Mouse (Mus musculus) hindbrain, embryonic 16.5 days (tissue): ENCODE data around the gene Mx1. TPM values are rescaled to one million over a fixed set of nuclear protein-coding genes. Genes with fewer than 3 reads are reported as not detected.
A peak's percentile ranks its signal among the peaks of the same experiment; 100 is the strongest.

ENCODE experiments used
- ATAC-seq: fragments of 200-750 bp; cut with Nextera tagmentation; 2 replicates; pipeline ENCODE4 v1.8.0; 2017; ENCODE audit warnings: moderate TSS enrichment, moderate library complexity
- H3K27ac ChIP-seq: fragments of 300-500 bp; sonication (generic); 2 replicates; pipeline ENCODE4 v1.5.1; 2014; ENCODE audit warnings: low read depth, mild to moderate bottlenecking, control low read depth, low read length, moderate library complexity
- H3K27me3 ChIP-seq: fragments of 300-500 bp; sonication (generic); replicated peaks from 2 replicates; pipeline ENCODE4 v1.6.1; 2014; ENCODE audit warnings: low read length; ENCODE audit not compliant: control insufficient read depth, insufficient read depth
- H3K36me3 ChIP-seq: fragments of 300-500 bp; sonication (generic); 2 replicates; pipeline ENCODE4 v1.6.1; 2014; ENCODE audit warnings: mild to moderate bottlenecking, low read length, moderate library complexity, mixed read lengths; ENCODE audit not compliant: control insufficient read depth, insufficient read depth
- H3K4me1 ChIP-seq: fragments of 300-500 bp; sonication (generic); 2 replicates; pipeline ENCODE4 v1.6.1; 2014; ENCODE audit warnings: low read depth, low read length; ENCODE audit not compliant: control insufficient read depth, insufficient read depth
- H3K4me2 ChIP-seq: fragments of 300-500 bp; sonication (generic); 2 replicates; pipeline ENCODE4 v1.6.1; 2014; ENCODE audit warnings: mild to moderate bottlenecking, low read length, control low read depth, moderate library complexity
- H3K4me3 ChIP-seq: fragments of 300-500 bp; sonication (generic); 2 replicates; pipeline ENCODE4 v1.5.1; 2014; ENCODE audit warnings: mild to moderate bottlenecking, low read length, control low read depth, moderate library complexity
- H3K9ac ChIP-seq: fragments of 300-500 bp; sonication (generic); 2 replicates; pipeline ENCODE4 v1.6.1; 2014; ENCODE audit warnings: low read depth, mild to moderate bottlenecking, control low read depth, low read length, moderate library complexity
- H3K9me3 ChIP-seq: fragments of 300-500 bp; sonication (generic); 2 replicates; pipeline ENCODE4 v1.6.1; 2014; ENCODE audit warnings: mild to moderate bottlenecking, low read length, moderate library complexity; ENCODE audit not compliant: control insufficient read depth
- WGBS: fragments of 180-500 bp; shearing (Covaris S2); extraction: QIAGEN DNeasy Blood & Tissue Kit; methylation state at CpG from one replicate; pipeline ENCODE4 v1.1.7; 2014; 5-methylcytosine and 5-hydroxymethylcytosine counted together
- polyA plus RNA-seq: library from polyadenylated mRNA; unstranded; fragments of >200 nt; fragmentation: Nextera tagmentation; extraction: Ambion mirVana; gene quantifications from 2 replicates; pipeline ENCODE4 v1.2.1, GENCODE M21; 2015

Gene Mx1
- polyA plus RNA-seq, 1 experiment from 2014 or later: 0.23 TPM

DNA sequence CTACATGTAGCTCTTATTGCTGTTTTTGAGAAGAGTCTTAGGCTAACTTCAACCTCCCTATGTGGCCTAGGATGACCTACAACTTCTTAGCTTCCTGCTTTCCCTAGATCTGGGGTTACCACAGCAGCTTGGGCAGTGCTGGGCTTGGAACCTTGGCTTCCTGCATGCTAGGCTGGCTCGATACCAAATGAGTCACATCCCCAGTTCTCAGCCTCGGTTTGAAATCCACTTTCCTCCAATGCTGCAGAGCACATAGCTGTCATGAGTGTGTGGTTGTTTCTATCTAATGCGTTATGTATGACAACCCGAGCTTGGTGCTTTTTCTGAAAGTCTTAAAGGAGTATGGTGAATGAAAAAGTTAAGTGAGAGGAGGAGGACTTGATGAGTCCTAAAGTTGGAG lies 31.4 kb downstream of the Mx1 start:
- H3K27me3 ChIP-seq: no peaks in the 10 kb centered on the region
- ATAC-seq: no peak
- no peaks in the 10 kb centered on the region for H3K9me3 ChIP-seq
- no peaks in the 10 kb centered on the region for H3K36me3 ChIP-seq
- WGBS: 78% methylated on average over 4 of the region's 4 CpGs
- H3K4me2 ChIP-seq: no peak overlapping the region
- no peak overlapping the region for H3K4me3 ChIP-seq
- no peaks in the 10 kb centered on the region for H3K4me1 ChIP-seq
- H3K27ac ChIP-seq: no peak overlapping the region
- no peak overlapping the region for H3K9ac ChIP-seq

- Histone ChIP-seq H3K4me3 (no peak overlapping the region), H3K27me3 (no peaks in the 10 kb centered on the region), H3K9ac (no peak overlapping the region), H3K36me3 (no peaks in the 10 kb centered on the region), H3K4me2 (no peak overlapping the region), H3K9me3 (no peaks in the 10 kb centered on the region), H3K4me1 (no peaks in the 10 kb centered on the region), H3K27ac (no peak overlapping the region)
- WGBS: 94% methylated on average over 4 of the region's 4 CpGs
- ATAC-seq: no peak
Observed at GRCm38 (mm10) chr16:97430091-97430490, 32.6 kb downstream of the Mx1 start.

- no peaks in the 10 kb centered on the region for H3K9me3 ChIP-seq
- no peaks in the 10 kb centered on the region for H3K36me3 ChIP-seq
- WGBS: 85% methylated on average over 3 of the region's 3 CpGs
- ATAC-seq: no peak
- no peaks in the 10 kb centered on the region for H3K4me1 ChIP-seq
- H3K27ac ChIP-seq: no peak overlapping the region
- H3K27me3 ChIP-seq: no peaks in the 10 kb centered on the region
- no peak overlapping the region for H3K9ac ChIP-seq
- no peak overlapping the region for H3K4me3 ChIP-seq
- H3K4me2 ChIP-seq: no peak overlapping the region
Observed at GRCm38 (mm10) chr16:97428026-97428425, 34.7 kb downstream of the Mx1 start.

- H3K4me1 ChIP-seq: no peaks in the 10 kb centered on the region
- H3K27ac ChIP-seq: no peak overlapping the region
- H3K9ac ChIP-seq: no peak overlapping the region
- WGBS: 81% methylated on average over 1 of the region's 1 CpGs
- ATAC-seq: no peak
- H3K9me3 ChIP-seq: no peaks in the 10 kb centered on the region
- H3K4me2 ChIP-seq: no peak overlapping the region
- H3K4me3 ChIP-seq: no peak overlapping the region
- H3K36me3 ChIP-seq: no peaks in the 10 kb centered on the region
- H3K27me3 ChIP-seq: no peaks in the 10 kb centered on the region
Observed at GRCm38 (mm10) chr16:97423627-97424026, 39.1 kb downstream of the Mx1 start.

DNA sequence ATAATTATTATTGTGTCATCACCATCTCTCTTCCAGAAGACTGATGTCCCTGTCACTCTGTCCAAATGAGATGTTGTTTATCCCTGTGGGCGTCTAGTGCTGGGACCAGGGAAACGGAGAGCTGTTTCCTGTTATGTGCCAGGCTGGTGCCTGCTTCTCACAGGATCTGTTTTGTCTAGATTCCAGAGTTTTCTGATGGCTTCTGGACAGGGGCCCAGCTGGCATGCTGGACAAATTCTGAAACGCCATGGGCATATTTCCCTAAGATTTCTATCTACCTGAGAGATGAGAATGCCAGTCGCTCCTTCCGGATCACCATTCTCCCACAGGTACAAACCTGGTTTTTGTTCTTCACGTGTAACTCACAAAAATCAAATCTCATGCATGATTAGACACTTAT lies 41.0 kb downstream of the Mx1 start:
- H3K36me3 ChIP-seq: no peaks in the 10 kb centered on the region
- no peaks in the 10 kb centered on the region for H3K4me1 ChIP-seq
- no peak overlapping the region for H3K27ac ChIP-seq
- H3K9ac ChIP-seq: no peak overlapping the region
- no peaks in the 10 kb centered on the region for H3K27me3 ChIP-seq
- no peak overlapping the region for H3K4me3 ChIP-seq
- WGBS: 83% methylated on average over 6 of the region's 6 CpGs
- no peaks in the 10 kb centered on the region for H3K9me3 ChIP-seq
- no peak for ATAC-seq
- H3K4me2 ChIP-seq: no peak overlapping the region

DNA sequence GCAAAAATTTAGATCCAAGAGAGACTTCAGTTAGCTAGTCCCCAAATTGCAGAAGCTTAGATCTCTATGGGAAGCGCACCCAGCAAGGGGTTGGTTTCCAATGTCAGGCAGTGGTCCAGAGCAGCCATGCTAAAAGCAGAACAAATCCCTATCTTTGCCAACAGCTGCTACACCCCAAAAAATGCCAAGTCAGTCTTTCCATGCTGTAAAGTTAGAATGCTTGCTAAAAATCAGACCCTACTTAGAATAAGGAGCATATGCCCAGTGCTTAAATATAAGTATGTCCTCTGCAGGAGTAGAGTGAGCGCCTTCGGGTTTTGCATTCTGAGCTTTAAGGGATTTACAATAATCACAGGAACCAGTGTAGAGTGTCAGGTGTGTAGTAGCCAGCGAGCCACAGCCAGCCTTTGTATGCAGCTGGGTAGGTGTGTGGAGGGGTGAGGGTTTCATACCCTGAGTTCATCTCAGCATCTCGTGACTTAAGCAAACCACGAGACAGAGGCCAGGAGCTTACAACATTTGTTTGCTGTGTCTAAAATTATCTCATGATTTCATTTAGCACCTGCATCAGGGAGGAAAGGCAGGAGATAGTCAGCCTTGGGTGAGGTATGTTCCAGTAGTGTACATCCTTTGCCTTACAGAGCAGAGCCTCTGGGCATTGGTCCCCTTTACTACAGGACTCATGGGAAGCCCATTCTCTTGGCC lies 43.8 kb downstream of the Mx1 start:
- Histone ChIP-seq H3K9ac (no peak overlapping the region), H3K4me1 (no peaks in the 10 kb centered on the region), H3K27me3 (no peaks in the 10 kb centered on the region), H3K9me3 (no peaks in the 10 kb centered on the region), H3K27ac (no peak overlapping the region), H3K36me3 (no peaks in the 10 kb centered on the region), H3K4me2 (no peak overlapping the region), H3K4me3 (no peak overlapping the region)
- 91% methylated on average over 6 of the region's 6 CpGs for WGBS
- ATAC-seq: no peak

- ATAC-seq: peak; percentile 84
- Histone ChIP-seq H3K36me3 (no peaks in the 10 kb centered on the region), H3K27me3 (no peaks in the 10 kb centered on the region), H3K27ac (no peak overlapping the region), H3K9me3 (no peaks in the 10 kb centered on the region), H3K4me2 (no peak overlapping the region), H3K4me3 (no peak overlapping the region), H3K4me1 (no peaks in the 10 kb centered on the region), H3K9ac (no peak overlapping the region)
- WGBS: 19% methylated on average over 4 of the region's 4 CpGs
Observed at GRCm38 (mm10) chr16:97417896-97418542, 44.7 kb downstream of the Mx1 start.

GRCm38 (mm10) chr16:97405476-97406012 lies 57.2 kb downstream of the Mx1 start:
- Histone ChIP-seq H3K9me3 (no peaks in the 10 kb centered on the region), H3K4me2 (no peak overlapping the region), H3K36me3 (no peaks in the 10 kb centered on the region), H3K9ac (no peak overlapping the region), H3K4me1 (no peaks in the 10 kb centered on the region), H3K27me3 (no peaks in the 10 kb centered on the region), H3K4me3 (no peak overlapping the region), H3K27ac (no peak overlapping the region)
- 93% methylated on average over 5 of the region's 5 CpGs for WGBS
- ATAC-seq: no peak

- no peak for ATAC-seq
- H3K27ac ChIP-seq: no peak overlapping the region
- no peak overlapping the region for H3K4me3 ChIP-seq
- no peaks in the 10 kb centered on the region for H3K27me3 ChIP-seq
- H3K36me3 ChIP-seq: no peaks in the 10 kb centered on the region
- H3K9me3 ChIP-seq: no peaks in the 10 kb centered on the region
- no peaks in the 10 kb centered on the region for H3K4me1 ChIP-seq
- no peak overlapping the region for H3K4me2 ChIP-seq
- WGBS: 57% methylated on average over 4 of the region's 4 CpGs
- no peak overlapping the region for H3K9ac ChIP-seq
Observed at GRCm38 (mm10) chr16:97402213-97402785, 60.4 kb downstream of the Mx1 start.
